Mouse (Mus musculus) liver (tissue): Measurements from ENCODE around the gene Smarcc2.
"Not testable (repeated sequence)": the region's sequence is repeated elsewhere in the genome, so short reads cannot be mapped to it uniquely, and the experiment has no call there.

Experiments
- DNase-seq: peaks from one replicate; pipeline ENCODE4 v3.0.0-alpha.2; 2020; ENCODE audit warnings: mixed read lengths

The Smarcc2 gene

GRCm38 (mm10) chr10:128444354-128444753 is 14.7 kb upstream of the Smarcc2 start:
- DNase-seq, result no peak

- DNase-seq, result no peak
Measured at GRCm38 (mm10) chr10:128445407-128445806, 13.6 kb upstream of the Smarcc2 start.

GRCm38 (mm10) chr10:128451014-128451413 is 8.0 kb upstream of the Smarcc2 start:
- DNase-seq, result no peak

GRCm38 (mm10) chr10:128454471-128454870 is 4.6 kb upstream of the Smarcc2 start:
- no peak for DNase-seq

- peak; percentile 69 for DNase-seq
Measured at GRCm38 (mm10) chr10:128455280-128455679, 3.8 kb upstream of the Smarcc2 start.

- no peak for DNase-seq
Measured at GRCm38 (mm10) chr10:128457676-128458075, 1.4 kb upstream of the Smarcc2 start.

GRCm38 (mm10) chr10:128458348-128458718 is 715 bp upstream of the Smarcc2 start:
- DNase-seq, result peak; percentile 92

- DNase-seq, result peak; percentile 68
Measured at GRCm38 (mm10) chr10:128459409-128460269, 591 bp downstream of the Smarcc2 start.

GRCm38 (mm10) chr10:128460270-128460630 is 1.2 kb downstream of the Smarcc2 start:
- DNase-seq, result no peak

GRCm38 (mm10) chr10:128474366-128474765 is 15.3 kb downstream of the Smarcc2 start:
- no peak for DNase-seq

- DNase-seq, result no peak
Measured at GRCm38 (mm10) chr10:128486370-128486769, 27.3 kb downstream of the Smarcc2 start.

- DNase-seq, result no peak
Measured at GRCm38 (mm10) chr10:128487861-128488712, 29.0 kb downstream of the Smarcc2 start.

GRCm38 (mm10) chr10:128488776-128489175 is 29.7 kb downstream of the Smarcc2 start:
- DNase-seq, result no peak

GRCm38 (mm10) chr10:128489380-128489779 is 30.3 kb downstream of the Smarcc2 start:
- DNase-seq, result no peak

- no peak for DNase-seq
Measured at GRCm38 (mm10) chr10:128489785-128490184, 30.7 kb downstream of the Smarcc2 start.

GRCm38 (mm10) chr10:128490232-128490631 is 31.2 kb downstream of the Smarcc2 start:
- DNase-seq, result no peak

- no peak for DNase-seq
Measured at GRCm38 (mm10) chr10:128490912-128491311, 31.9 kb downstream of the Smarcc2 start.

GRCm38 (mm10) chr10:128491495-128491894 is 32.4 kb downstream of the Smarcc2 start:
- peak; percentile 50 for DNase-seq

GRCm38 (mm10) chr10:128492051-128492450 is 33.0 kb downstream of the Smarcc2 start:
- DNase-seq, result not testable (repeated sequence)

- peak; percentile 80 for DNase-seq
Measured at GRCm38 (mm10) chr10:128492633-128493311, 33.7 kb downstream of the Smarcc2 start.

GRCm38 (mm10) chr10:128493319-128493694 is 34.3 kb downstream of the Smarcc2 start:
- DNase-seq, result no peak

GRCm38 (mm10) chr10:128493695-128494666 is 34.9 kb downstream of the Smarcc2 start, which contains the start of gene Myl6:
Gene Myl6, minus strand, starts transcription at chr10:128494145.
- DNase-seq, result peak; percentile 98
